ENCODE assay signal across 8 mouse cellular contexts in the genomic region with DNA sequence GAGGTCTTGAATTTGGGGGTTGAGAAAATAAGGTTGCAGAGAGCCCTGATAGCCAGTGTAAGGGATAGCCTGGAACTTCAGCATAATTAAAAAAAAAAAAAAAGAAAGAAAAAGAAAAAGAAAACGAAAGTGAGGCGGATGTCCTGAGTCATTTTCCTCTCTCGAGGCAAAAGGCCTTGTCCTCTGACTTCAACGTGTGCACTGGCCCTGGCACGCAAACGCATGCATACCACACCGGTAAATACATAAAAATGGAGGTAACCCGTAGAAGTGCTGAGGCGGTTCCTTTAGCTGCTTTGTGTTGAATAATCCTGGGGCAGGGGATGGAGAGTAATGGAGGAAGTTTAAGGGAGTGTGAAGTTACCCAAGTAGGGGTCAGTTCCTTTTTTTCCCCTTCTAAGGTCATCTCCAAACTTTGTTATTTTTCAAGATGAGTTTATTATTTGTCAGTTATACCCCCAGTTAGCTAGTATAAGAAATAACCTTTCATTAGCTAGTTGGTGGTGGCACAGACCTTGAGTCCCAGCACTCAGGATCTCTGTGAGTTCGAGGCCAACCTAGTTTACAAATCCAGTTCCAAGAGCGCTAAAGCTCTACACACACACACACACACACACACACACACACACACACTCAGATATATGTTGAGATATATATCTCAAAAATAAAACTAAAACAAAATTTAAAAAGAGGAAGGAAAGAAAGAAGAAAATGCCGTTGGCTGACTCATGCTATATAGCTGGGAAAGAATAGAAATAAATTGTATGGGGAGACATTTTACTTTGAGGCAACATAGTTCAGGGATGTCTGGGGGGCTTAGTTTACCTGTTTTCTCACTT. TPM values are rescaled to one million over a fixed set of nuclear protein-coding genes. Genes with fewer than 3 reads are reported as not detected.
DNase-seq lines count a peak whose midpoint lies in the region; ATAC-seq and TF ChIP-seq lines count a peak whose summit lies in the region.

No protein-coding gene starts in this region.

- peak overlapping the region; percentile 95 for H3K4me2 ChIP-seq in heart, embryonic 14.5 days (ENCODE audit: low read length)
- peak overlapping the region; percentile 80 for H3K4me2 ChIP-seq in hindbrain, postnatal 0 days (ENCODE audit: low read depth, low read length)
- H3K4me2 ChIP-seq in midbrain, embryonic 12.5 days (replicated peaks): peak overlapping the region; percentile 59

- ATAC-seq in heart, embryonic 14.5 days (ENCODE audit: insufficient number of reproducible peaks, insufficient read depth, low FRiP score, low read depth): no peak
- ATAC-seq in hindbrain, postnatal 0 days: no peak
- ATAC-seq in midbrain, embryonic 12.5 days (ENCODE audit: low FRiP score, low read depth): no peak

- H3K9ac ChIP-seq in heart, embryonic 14.5 days (ENCODE audit: low read length): peak overlapping the region; percentile 67
- H3K9ac ChIP-seq in hindbrain, postnatal 0 days (replicated peaks; ENCODE audit: low read length): 0 out of 2 replicates have a peak overlapping the region, but pooled peaks have one; percentile 41
- no peak overlapping the region for H3K9ac ChIP-seq in midbrain, embryonic 12.5 days (replicated peaks)

- H3K27ac ChIP-seq in heart, embryonic 14.5 days (replicated peaks in 1 of 2; ENCODE audit: control insufficient read depth in 1 of 2, insufficient read depth in 1 of 2, low read depth in 2 of 2, low read length in 2 of 2): 0 out of 4 replicates have a peak overlapping the region, but pooled peaks of 1 of the 2 experiments have one; percentile 42
- no peak overlapping the region for H3K27ac ChIP-seq in hindbrain, postnatal 0 days
- H3K27ac ChIP-seq in midbrain, embryonic 12.5 days (replicated peaks): no peak overlapping the region

- DNase-seq in heart, postnatal 25 days (ENCODE audit: low spot score): no peak
- DNase-seq in adrenal gland, postnatal 36 days: peak; percentile 38 to 44
- DNase-seq in hindbrain, postnatal 0 days (ENCODE audit: low spot score): no peak
- no peak for DNase-seq in thymus, postnatal 10 days (ENCODE audit: low spot score in 2 of 2)
- no peak for DNase-seq in gastrocnemius, postnatal 25 days
- no peak for DNase-seq in left cerebral cortex, postnatal 10 days (ENCODE audit: extremely low spot score in 1 of 2, low spot score in 2 of 2)

- WGBS in heart, embryonic 14.5 days: 38% methylated on average over 12 of the region's 12 CpGs
- WGBS in hindbrain, postnatal 0 days: 46% methylated on average over 12 of the region's 12 CpGs
- 48% methylated on average over 12 of the region's 12 CpGs for WGBS in midbrain, embryonic 12.5 days

- no peak for TF ChIP-seq CTCF in hindbrain, postnatal 0 days (IDR thresholded peaks at IDR 0.05; ENCODE audit: low read depth)

- peaks cover 5 to 6% of the 10 kb centered on the region in 2 experiments; a peak in 2 of 4 replicates for H3K4me1 ChIP-seq in heart, embryonic 14.5 days (ENCODE audit: control insufficient read depth in 2 of 2, insufficient read depth in 2 of 2, low read length in 2 of 2)
- no peaks in the 10 kb centered on the region for H3K4me1 ChIP-seq in hindbrain, postnatal 0 days (ENCODE audit: insufficient read depth, low read length)
- peaks cover 7% of the 10 kb centered on the region for H3K4me1 ChIP-seq in midbrain, embryonic 12.5 days

- peaks cover 4% of the 10 kb centered on the region; the same call in 1 of the 2 replicates for H3K27me3 ChIP-seq in heart, embryonic 14.5 days (ENCODE audit: control insufficient read depth, insufficient read depth, low read length)
- no peaks in the 10 kb centered on the region for H3K27me3 ChIP-seq in hindbrain, postnatal 0 days (ENCODE audit: insufficient read depth, low read length)
- H3K27me3 ChIP-seq in midbrain, embryonic 12.5 days: peaks cover 43% of the 10 kb centered on the region

- H3K9me3 ChIP-seq in heart, embryonic 14.5 days (ENCODE audit: control insufficient read depth, low read length): no peaks in the 10 kb centered on the region
- no peaks in the 10 kb centered on the region for H3K9me3 ChIP-seq in hindbrain, postnatal 0 days (ENCODE audit: low read length)
- no peaks in the 10 kb centered on the region for H3K9me3 ChIP-seq in midbrain, embryonic 12.5 days

- H3K36me3 ChIP-seq in heart, embryonic 14.5 days (ENCODE audit: control insufficient read depth, insufficient read depth, low read length): no peaks in the 10 kb centered on the region
- H3K36me3 ChIP-seq in hindbrain, postnatal 0 days (ENCODE audit: insufficient read depth, low read length): no peaks in the 10 kb centered on the region
- H3K36me3 ChIP-seq in midbrain, embryonic 12.5 days: no peaks in the 10 kb centered on the region

- intact Hi-C loops in heart, postnatal 25 days (cut with DNase I): no loop called here
- intact Hi-C loops in left cerebral cortex, postnatal 10 days (cut with DNase I): no loop called here

- peak overlapping the region; percentile 55 to 68; a peak in 3 of 4 replicates for H3K4me3 ChIP-seq in heart, embryonic 14.5 days (ENCODE audit: control insufficient read depth in 1 of 2, insufficient read depth in 1 of 2, low read depth in 1 of 2, low read length in 2 of 2)
- peak overlapping the region; percentile 42 for H3K4me3 ChIP-seq in hindbrain, postnatal 0 days (ENCODE audit: low read length)
- peak overlapping the region; percentile 43; the same call in 1 of the 2 replicates for H3K4me3 ChIP-seq in midbrain, embryonic 12.5 days

RNA-seq across cellular contexts. Expression of gene Mlkl, which starts 0.6 kb away (rescaled TPM):
- polyA plus RNA-seq in heart, embryonic 14.5 days (2014; fragmentation: Nextera tagmentation; extraction: Ambion mirVana): 2.5 and 2.9 TPM in 2 replicates
- total RNA-seq in heart, postnatal 25 days (2021): 1 to 10 TPM; 2.8 TPM
- 10 to 100 TPM; 10.9 to 20.6 TPM for total RNA-seq in adrenal gland, postnatal 36 days (2021)
- total RNA-seq in hindbrain, postnatal 0 days (2014; rRNA removed): 0.63 TPM in 1 of 2 replicates, not detected in the other
- polyA plus RNA-seq in hindbrain, postnatal 0 days (2015; fragmentation: Nextera tagmentation; extraction: Ambion mirVana): 0.60 and 0.63 TPM in 2 replicates
- 0.26 and 0.31 TPM in 2 replicates for polyA plus RNA-seq in midbrain, embryonic 12.5 days (2016; fragmentation: Nextera tagmentation; extraction: Ambion mirVana)
- total RNA-seq in gastrocnemius, postnatal 25 days (2021): 1 to 10 TPM in 1 of 2 experiments, under 1 TPM in 1; 0.97 to 1.2 TPM
- total RNA-seq in left cerebral cortex, postnatal 10 days (2021): under 1 TPM; 0.34 to 0.58 TPM

RNA-seq across cellular contexts. Expression of gene Rfwd3, which starts 38.6 kb away (rescaled TPM):
- 34.5 and 36.6 TPM in 2 replicates for polyA plus RNA-seq in heart, embryonic 14.5 days (2014; fragmentation: Nextera tagmentation; extraction: Ambion mirVana)
- 10 to 100 TPM; 16.7 to 17.9 TPM for total RNA-seq in heart, postnatal 25 days (2021)
- 10 to 100 TPM; 48.8 to 72.7 TPM for total RNA-seq in adrenal gland, postnatal 36 days (2021)
- 21.6 and 26.6 TPM in 2 replicates for total RNA-seq in hindbrain, postnatal 0 days (2014; rRNA removed)
- 14.8 and 15.4 TPM in 2 replicates for polyA plus RNA-seq in hindbrain, postnatal 0 days (2015; fragmentation: Nextera tagmentation; extraction: Ambion mirVana)
- polyA plus RNA-seq in midbrain, embryonic 12.5 days (2016; fragmentation: Nextera tagmentation; extraction: Ambion mirVana): 73.0 and 74.4 TPM in 2 replicates
- total RNA-seq in gastrocnemius, postnatal 25 days (2021): 1 to 10 TPM; 4.3 to 4.4 TPM
- 10 to 100 TPM; 17.4 to 17.7 TPM for total RNA-seq in left cerebral cortex, postnatal 10 days (2021)

RNA-seq across cellular contexts. Expression of gene Fa2h, which starts 55.0 kb away (rescaled TPM):
- not detected in 2 replicates for polyA plus RNA-seq in heart, embryonic 14.5 days (2014; fragmentation: Nextera tagmentation; extraction: Ambion mirVana)
- total RNA-seq in heart, postnatal 25 days (2021): under 1 TPM in 1 of 2 experiments, not detected in 1; 0.22 TPM
- total RNA-seq in adrenal gland, postnatal 36 days (2021): 1 to 10 TPM in 1 of 2 experiments, not detected in 1; 3.1 TPM
- total RNA-seq in hindbrain, postnatal 0 days (2014; rRNA removed): 2.8 and 5.1 TPM in 2 replicates
- 3.1 and 3.4 TPM in 2 replicates for polyA plus RNA-seq in hindbrain, postnatal 0 days (2015; fragmentation: Nextera tagmentation; extraction: Ambion mirVana)
- 0.18 TPM in 1 of 2 replicates, not detected in the other for polyA plus RNA-seq in midbrain, embryonic 12.5 days (2016; fragmentation: Nextera tagmentation; extraction: Ambion mirVana)
- total RNA-seq in gastrocnemius, postnatal 25 days (2021): 1 to 10 TPM; 1.4 to 1.8 TPM
- 1 to 10 TPM; 4.1 to 5.1 TPM for total RNA-seq in left cerebral cortex, postnatal 10 days (2021)

Comparison
In these comparisons a context has a peak if more than half of its experiments do, and no peak if none do; other contexts are left out.
1. DNase-seq: peak in adrenal gland, postnatal 36 days (2 of 2); none in heart, postnatal 25 days (single experiment), hindbrain, postnatal 0 days (single experiment), thymus, postnatal 10 days (0 of 2), gastrocnemius, postnatal 25 days (single experiment) and left cerebral cortex, postnatal 10 days (0 of 2).
2. Peak in every context shown above with its lines, with median percentiles within 50 percentile points of each other: H3K4me2 ChIP-seq and H3K4me3 ChIP-seq.